Mouse (Mus musculus) lung, adult 2 months (tissue): ENCODE data around the gene Crcp. TPM values are rescaled to one million over a fixed set of nuclear protein-coding genes. Genes with fewer than 3 reads are reported as not detected.

ENCODE experiments used
- DNase-seq: peaks from one replicate; pipeline ENCODE4 v3.0.0; 2022
- H3K4me1 ChIP-seq: fragments of 200-500 bp; 2 replicates; pipeline ENCODE4 v1.6.1; 2011; ENCODE audit warnings: low read length; ENCODE audit not compliant: control insufficient read depth, insufficient read depth
- H3K4me3 ChIP-seq: fragments of 200-500 bp; replicated peaks from 2 replicates; pipeline ENCODE3; 2011; ENCODE audit warnings: low read depth, mild to moderate bottlenecking, control low read depth, low read length; ENCODE audit errors: extremely low read depth
- CTCF ChIP-seq: fragments of 200-500 bp; IDR thresholded peaks from 2 replicates; pipeline ENCODE4 v1.5.1; 2011; ENCODE audit warnings: mild to moderate bottlenecking, low read length, control low read depth; ENCODE audit not compliant: insufficient read depth
- POLR2A ChIP-seq: fragments of 200-500 bp; IDR thresholded peaks from 2 replicates; pipeline ENCODE4 v1.6.1; 2011; ENCODE audit warnings: low read depth, mild to moderate bottlenecking, control low read depth, low read length, borderline replicate concordance; ENCODE audit errors: extremely low read depth
- WGBS: fragments of 180-500 bp; shearing (Covaris S2); methylation state at CpG from one replicate; pipeline ENCODE4 v1.1.7; 2018; 5-methylcytosine and 5-hydroxymethylcytosine counted together
- polyA plus RNA-seq: library from polyadenylated mRNA; depleted of rRNA; stranded (reverse); fragments of >200 nt; gene quantifications from 2 replicates; pipeline ENCODE4 v1.2.3, GENCODE M21; 2012; rRNA removed

Crcp gene
- polyA plus RNA-seq: 9.4 and 12.9 TPM in 2 replicates

- DNase-seq: peak; percentile 87
- peak within 1 kb of the TSS; percentile 72 for H3K4me3 ChIP-seq
Measured at GRCm38 (mm10) chr5:130029142-130029897, at the start of gene Crcp, which contains the start of gene Asl. Crcp (plus strand) TSS chr5:130029290. Asl (minus strand) TSS chr5:130029247.

GRCm38 (mm10) chr5:129980216-129980615, 48.9 kb upstream of the Crcp start:
- Histone ChIP-seq H3K4me3 (no peak overlapping the region), H3K4me1 (no peaks in the 10 kb centered on the region)
- DNase-seq: no peak
- TF ChIP-seq POLR2A: no peak
- TF ChIP-seq CTCF: no peak
- 42% methylated on average over 3 of the region's 3 CpGs for WGBS

More at GRCm38 (mm10) chr5:130029142-130029897, at the start of gene Crcp, which contains the start of gene Asl:
- WGBS: 2% methylated on average over 51 of the region's 51 CpGs
- no peak for TF ChIP-seq CTCF
- TF ChIP-seq POLR2A: peak; percentile 83; the same call in 1 of the 2 replicates
- H3K4me1 ChIP-seq: peaks cover 3% of the 10 kb centered on the region; the same call in 1 of the 2 replicates

GRCm38 (mm10) chr5:129989376-129989775, 39.7 kb upstream of the Crcp start:
- WGBS: 72% methylated on average over 13 of the region's 13 CpGs
- H3K4me1 ChIP-seq: no peaks in the 10 kb centered on the region
- no peak overlapping the region for H3K4me3 ChIP-seq
- TF ChIP-seq POLR2A (no peak), CTCF (no peak)
- no peak for DNase-seq

- H3K4me3 ChIP-seq: no peak overlapping the region
- no peaks in the 10 kb centered on the region for H3K4me1 ChIP-seq
- no peak for TF ChIP-seq POLR2A
- no peak for TF ChIP-seq CTCF
- no peak for DNase-seq
- WGBS: 84% methylated on average over 5 of the region's 5 CpGs
Measured at GRCm38 (mm10) chr5:129991898-129992297, 37.2 kb upstream of the Crcp start.

- no peak for TF ChIP-seq CTCF
- DNase-seq: no peak
- WGBS: 91% methylated on average over 14 of the region's 14 CpGs
- Histone ChIP-seq H3K4me3 (no peak overlapping the region), H3K4me1 (no peaks in the 10 kb centered on the region)
Measured at GRCm38 (mm10) chr5:129993374-129993773, 35.7 kb upstream of the Crcp start.

- no peak for DNase-seq
- TF ChIP-seq CTCF (no peak), POLR2A (no peak)
- WGBS: 87% methylated on average over 7 of the region's 7 CpGs
- Histone ChIP-seq H3K4me1 (no peaks in the 10 kb centered on the region), H3K4me3 (no peak overlapping the region)
Measured at GRCm38 (mm10) chr5:129994989-129995388, 34.1 kb upstream of the Crcp start.

GRCm38 (mm10) chr5:129997700-129998099, 31.4 kb upstream of the Crcp start:
- no peak for DNase-seq
- TF ChIP-seq CTCF (no peak), POLR2A (no peak)
- 73% methylated on average over 19 of the region's 19 CpGs for WGBS
- H3K4me3 ChIP-seq: no peak overlapping the region
- H3K4me1 ChIP-seq: no peaks in the 10 kb centered on the region; the same call in 1 of the 2 replicates

- peak; percentile 47 for DNase-seq
Measured at GRCm38 (mm10) chr5:129999097-129999496, 30.0 kb upstream of the Crcp start.

GRCm38 (mm10) chr5:130000735-130001134, 28.4 kb upstream of the Crcp start:
- TF ChIP-seq CTCF (no peak), POLR2A (no peak)
- WGBS: 73% methylated on average over 12 of the region's 12 CpGs
- DNase-seq: no peak
- no peak overlapping the region for H3K4me3 ChIP-seq
- no peaks in the 10 kb centered on the region; the same call in 1 of the 2 replicates for H3K4me1 ChIP-seq

More at GRCm38 (mm10) chr5:129999097-129999496, 30.0 kb upstream of the Crcp start:
- WGBS: 27% methylated on average over 4 of the region's 4 CpGs
- TF ChIP-seq POLR2A: no peak
- TF ChIP-seq CTCF: peak; percentile 91
- H3K4me1 ChIP-seq: no peaks in the 10 kb centered on the region; the same call in 1 of the 2 replicates
- H3K4me3 ChIP-seq: no peak overlapping the region
